Mouse (Mus musculus) gastrocnemius, adult 8-10 months (tissue): ENCODE data around the gene Cdca4. TPM values are rescaled to one million over a fixed set of nuclear protein-coding genes. Genes with fewer than 3 reads are reported as not detected.
"Not testable (repeated sequence)": the region's sequence is repeated elsewhere in the genome, so short reads cannot be mapped to it uniquely, and the experiment has no call there.

ENCODE experiments used
- DNase-seq, 2 experiments: peaks; one replicate each; pipeline ENCODE4 v3.0.0; 2022; ENCODE audit warnings: low spot score in 2 of 2
- total RNA-seq, 4 experiments: library from RNA; stranded (reverse); gene quantifications; 2 replicates each; pipeline ENCODE4 v1.2.4; 2022

Cdca4 gene
- total RNA-seq, 4 experiments from 2014 or later, result 1.9 to 2.8 (median 2.5) TPM

DNA sequence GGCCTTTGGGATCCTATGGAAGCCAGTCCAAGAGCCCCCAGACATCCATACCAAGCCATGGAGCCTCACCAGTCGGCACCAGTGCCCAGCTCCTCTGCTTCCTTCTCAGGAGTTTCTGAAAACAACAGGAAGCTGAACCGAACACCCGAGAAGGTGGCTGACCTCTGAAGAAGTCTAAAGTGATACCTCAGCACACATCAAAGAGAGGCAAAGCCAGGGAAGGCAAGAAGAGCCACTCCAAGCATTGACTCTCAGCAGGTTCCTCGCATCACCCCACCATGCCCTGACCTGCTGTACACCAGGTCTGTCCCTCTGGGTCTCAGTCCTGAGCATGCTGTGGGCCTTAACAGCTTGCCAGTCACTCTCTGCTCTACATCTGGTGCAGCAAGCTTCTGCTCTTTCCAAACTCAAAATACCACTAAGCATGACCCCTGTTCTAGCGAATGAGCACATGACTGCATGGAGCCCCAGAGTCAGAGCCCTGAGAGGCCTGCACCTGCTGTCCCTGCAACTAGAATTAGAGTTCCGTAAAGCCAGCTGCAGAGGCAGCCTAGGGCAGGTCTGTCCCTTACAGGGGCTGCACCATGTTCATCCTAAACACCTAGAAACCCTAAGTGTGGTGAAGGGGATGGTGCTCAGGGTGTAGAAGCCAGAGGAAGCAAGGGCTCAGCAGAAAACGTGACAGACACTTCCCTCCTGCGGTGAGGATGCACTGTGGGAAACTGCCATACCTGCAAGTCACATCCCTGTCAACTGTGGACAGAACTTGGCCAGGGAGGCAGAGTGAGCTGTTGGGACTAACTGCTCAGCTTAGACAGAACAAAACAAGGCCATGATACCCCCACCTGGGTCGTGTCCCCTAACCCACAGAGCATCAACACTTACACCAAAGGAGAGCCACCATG lies 28.1 kb upstream of the Cdca4 start:
- DNase-seq, result no peak

GRCm38 (mm10) chr12:112856338-112856737 lies 27.1 kb upstream of the Cdca4 start:
- no peak for DNase-seq

DNA sequence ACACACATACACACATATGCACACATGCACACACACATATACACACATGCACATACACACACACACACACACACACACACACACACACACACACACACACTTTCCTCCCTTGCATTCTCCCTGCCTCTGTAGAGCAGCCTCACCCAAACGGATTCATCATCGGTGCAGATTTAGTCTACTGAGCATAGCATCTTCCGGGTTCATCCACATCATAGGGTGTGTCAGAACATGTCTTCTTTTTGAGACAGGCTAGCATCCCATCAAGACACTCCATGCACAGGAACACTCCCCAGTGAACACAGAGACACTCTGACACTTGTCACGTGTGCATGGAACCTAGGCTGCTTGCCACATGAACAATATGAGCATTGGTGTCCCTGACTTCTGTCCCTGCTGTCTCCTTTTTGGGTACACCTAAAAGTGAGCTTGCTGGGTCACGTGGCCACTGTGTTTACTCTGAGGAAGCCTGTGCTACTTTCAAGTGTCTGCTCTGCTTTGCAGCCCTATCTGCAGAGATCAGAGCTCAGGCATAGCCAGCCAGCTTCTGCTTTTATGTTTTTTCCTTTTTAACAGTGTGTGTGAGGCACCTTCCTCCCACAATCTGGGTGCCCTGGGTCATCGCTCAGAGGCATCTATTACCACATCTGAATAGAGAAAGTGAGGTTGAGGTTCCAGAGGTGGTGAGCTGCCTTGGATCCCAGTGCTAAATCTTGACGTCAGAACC lies 25.5 kb upstream of the Cdca4 start:
- no peak for DNase-seq

- DNase-seq, result no peak
Observed at GRCm38 (mm10) chr12:112853050-112853729, 24.0 kb upstream of the Cdca4 start.

DNA sequence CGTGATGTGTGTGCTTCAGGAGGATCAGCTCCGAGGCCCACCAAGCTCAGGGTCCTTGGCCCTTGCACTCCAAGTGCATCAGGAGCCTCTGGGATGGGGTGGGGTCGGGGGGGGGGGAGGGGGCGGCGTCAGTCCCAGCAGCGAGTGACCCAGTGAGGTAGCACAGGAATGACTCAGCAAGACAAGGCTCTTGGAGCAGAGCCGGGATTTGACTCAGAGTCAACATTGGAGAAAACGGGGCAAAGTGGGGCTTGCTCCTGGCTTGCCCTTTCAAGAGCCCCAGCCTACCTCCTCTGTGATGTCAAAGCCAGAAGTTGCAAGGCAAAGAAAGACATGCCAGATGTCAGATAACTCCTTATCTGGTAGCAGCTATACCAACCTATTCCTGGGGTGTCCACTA lies 21.9 kb upstream of the Cdca4 start:
- no peak for DNase-seq

DNA sequence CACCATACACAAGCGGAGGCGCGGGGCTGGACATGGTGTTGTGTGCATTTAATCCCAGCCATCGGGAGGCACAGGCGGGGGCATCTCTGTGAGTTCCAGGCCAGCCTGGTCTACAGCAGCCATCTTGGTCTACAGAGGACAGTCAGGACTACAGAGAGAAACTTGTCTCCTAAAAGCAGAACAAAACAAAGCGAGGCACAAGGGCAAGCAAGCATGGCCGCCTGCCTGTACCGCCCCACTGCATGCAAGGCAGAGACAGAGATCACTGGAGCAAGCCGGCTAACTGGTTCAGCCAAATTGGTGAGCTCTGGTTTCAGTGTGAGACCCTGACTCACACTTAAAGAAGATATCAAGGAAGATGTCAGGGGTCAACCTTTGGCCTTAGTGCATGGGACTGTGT lies 21.1 kb upstream of the Cdca4 start:
- no peak for DNase-seq

- DNase-seq, result no peak
Observed at GRCm38 (mm10) chr12:112849235-112850022, 20.2 kb upstream of the Cdca4 start.

DNA sequence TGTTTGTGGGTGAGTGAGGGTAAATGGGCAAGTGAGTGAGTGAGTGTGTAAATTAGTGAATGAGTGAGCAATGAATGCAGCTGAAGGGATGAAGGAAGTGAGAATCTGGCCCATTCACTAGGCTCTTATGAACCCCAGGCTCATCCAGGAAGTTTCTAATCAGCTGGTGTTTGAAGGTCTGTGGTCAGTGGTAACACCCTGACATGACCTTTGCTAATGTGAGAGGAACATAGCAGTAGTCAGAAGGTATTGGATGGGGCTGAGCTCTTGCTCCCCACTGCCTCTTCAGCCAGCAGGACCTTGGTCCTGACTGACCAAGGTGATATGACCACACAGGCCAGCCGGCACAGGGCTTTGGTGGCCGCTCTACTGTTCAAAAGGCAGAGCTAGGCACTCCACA lies 18.7 kb upstream of the Cdca4 start:
- no peak for DNase-seq

DNA sequence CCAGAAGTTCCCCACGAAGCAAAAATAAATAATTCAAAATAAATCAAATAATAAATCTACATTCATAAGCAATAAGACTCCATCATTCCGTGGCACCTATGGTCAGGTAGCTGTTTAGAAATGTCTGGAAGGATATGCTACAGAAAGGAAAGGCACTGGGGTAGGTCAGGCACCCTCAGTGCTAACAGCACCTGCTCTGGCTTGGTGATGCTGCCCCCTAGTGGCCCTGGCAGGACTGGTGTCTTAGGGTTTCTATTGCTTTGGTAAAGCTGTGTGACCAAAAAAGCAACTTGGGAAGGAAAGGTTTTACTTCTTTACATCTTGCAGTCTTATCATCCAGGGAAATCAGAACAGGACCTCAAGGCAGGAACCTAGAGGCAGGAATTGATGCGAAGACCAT lies 14.6 kb upstream of the Cdca4 start:
- peak; percentile 76 to 79 for DNase-seq

- not testable (repeated sequence) for DNase-seq
Observed at GRCm38 (mm10) chr12:112842128-112842527, 12.9 kb upstream of the Cdca4 start.

GRCm38 (mm10) chr12:112841338-112841892 lies 12.2 kb upstream of the Cdca4 start:
- DNase-seq, result not testable (repeated sequence)

DNA sequence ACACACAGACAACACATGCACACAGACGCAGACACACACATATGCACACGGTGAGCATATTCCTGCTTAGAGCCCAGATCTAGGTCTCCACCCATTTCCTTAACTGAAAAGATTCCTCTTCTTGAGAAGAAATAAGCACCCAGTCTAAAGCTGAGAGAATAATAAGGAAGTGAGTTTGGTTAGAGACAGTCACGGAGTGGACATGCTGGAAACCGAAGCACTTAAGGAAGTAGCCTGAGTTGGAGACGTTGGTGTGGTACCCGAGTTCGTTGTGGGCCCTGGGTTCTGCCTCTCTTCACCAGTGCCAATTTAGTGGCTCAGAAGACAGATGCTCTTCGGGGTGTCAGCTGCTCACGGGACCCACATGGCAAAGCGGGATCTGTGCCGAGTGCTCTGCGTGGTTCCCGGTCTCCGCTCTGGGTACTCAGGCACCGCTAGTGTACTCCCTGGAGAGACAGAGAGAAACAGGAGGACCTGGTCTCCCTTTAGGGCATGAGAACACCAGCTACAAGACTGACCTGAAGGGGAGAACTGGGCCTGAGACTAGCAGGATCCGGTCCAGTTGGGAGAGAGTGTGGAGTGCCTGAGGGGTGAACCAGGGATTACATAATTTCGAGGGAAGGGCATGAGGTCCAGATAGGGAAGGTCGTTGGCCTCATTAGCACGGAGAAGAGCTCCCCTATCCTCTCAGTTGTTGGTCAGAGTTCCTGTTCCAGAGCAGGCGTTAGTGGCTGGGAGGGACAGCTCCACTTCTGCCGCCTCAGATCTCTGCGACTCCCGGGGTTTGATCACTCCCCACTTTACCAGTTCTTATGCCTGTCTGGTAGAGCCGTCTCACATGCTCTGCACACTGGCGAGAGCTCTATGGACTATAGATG lies 11.2 kb upstream of the Cdca4 start:
- no peak for DNase-seq

DNA sequence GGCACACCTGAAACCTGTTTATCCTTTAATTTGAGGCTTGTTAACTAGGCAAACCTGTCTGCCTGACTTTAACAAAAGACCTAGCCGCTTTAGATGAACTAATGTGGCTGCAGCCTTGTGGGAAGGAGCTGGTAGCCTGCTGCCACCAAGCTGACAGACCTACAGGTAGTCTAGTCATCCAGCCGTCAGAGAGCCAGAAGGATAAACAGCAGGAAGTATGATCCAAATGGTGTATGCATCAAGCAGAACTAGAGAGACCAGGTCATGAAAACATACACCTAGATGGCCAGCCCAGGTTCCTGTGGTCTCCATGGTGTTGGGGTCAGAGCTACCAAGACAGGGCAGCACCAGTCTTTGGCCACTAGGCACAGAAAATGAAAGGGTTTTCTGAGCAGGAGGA lies 5.8 kb upstream of the Cdca4 start:
- DNase-seq, result no peak

DNA sequence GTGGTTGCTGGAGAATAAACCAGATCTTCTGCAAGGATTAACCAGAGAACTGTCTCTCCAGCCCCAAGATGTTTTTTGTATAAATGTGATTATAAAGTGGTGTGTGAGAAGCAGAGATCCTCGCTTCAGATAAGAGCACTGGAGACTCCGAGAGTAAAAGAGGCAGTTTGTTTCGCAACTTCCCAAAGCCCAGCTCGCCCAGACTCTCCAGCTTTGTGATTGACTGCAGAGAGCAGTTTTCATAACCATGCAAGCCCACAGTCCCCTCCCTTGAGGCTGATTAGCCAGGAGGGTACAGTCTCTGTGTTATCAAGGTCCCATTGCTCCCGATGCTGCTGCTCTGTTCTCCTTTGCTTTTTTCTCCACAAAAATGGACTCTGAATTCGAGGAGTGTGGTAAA lies 4.3 kb upstream of the Cdca4 start:
- DNase-seq, result no peak

DNA sequence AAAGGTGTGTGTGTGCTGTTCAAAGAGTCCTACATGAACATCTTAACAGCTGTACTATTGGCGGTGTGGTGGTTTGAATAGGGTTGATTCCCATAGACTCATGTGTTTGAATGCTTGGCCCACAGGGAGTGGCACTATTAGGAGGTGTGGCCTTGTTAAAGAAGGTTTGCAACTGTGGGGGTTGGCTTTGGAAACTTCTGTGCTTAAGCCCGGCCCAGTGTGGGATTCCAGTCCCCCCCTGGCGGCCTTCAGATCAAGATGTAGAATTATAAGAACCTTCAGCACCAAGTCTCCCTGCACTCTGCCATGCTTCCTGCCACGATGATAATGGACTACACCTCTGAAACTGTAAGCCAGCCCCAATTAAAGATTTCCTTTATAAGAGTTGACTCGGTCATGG lies 3.2 kb upstream of the Cdca4 start:
- no peak for DNase-seq

DNA sequence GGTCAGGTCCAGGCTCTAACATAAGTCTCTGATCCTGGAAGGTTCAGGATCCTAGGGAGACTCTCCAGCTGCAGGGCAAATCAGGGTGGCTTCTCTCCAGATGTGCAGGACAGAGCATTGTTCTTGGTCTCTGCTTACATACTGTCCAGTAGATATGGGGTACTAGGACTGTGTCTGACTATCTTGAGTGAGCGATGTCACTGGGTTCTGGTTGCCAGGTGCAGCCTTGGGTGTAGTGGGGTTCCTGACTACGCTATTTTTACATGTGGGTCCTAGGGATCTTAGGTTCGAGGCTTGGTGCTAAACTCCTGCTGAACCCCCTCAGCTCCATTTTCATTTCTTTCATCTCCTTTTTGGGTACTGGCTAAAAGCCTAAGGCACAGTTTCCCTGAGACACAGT lies 1.3 kb upstream of the Cdca4 start:
- no peak for DNase-seq

DNA sequence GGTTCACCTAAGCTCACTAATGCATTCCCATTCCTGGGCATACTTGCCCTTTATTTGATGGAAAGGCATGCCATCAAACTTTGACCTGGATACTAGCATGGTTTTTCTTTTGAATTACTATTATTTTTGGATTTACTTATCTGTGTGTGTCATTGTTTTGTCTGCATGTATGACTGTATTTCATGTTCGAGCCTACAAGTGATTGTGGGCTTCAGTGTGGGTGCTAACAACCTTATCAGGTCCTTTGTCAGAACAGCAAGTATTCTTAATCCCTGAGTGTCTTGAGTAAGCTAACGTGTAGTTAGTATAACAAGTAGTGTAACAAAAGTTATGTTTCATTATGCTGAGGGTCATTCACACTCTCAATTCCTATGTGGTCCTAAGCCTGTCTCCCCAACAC lies 918 bp upstream of the Cdca4 start:
- DNase-seq, result no peak

GRCm38 (mm10) chr12:112828501-112829243 lies 551 bp downstream of the Cdca4 start:
- DNase-seq, result peak in 1 of 2 experiments; percentile 27

DNA sequence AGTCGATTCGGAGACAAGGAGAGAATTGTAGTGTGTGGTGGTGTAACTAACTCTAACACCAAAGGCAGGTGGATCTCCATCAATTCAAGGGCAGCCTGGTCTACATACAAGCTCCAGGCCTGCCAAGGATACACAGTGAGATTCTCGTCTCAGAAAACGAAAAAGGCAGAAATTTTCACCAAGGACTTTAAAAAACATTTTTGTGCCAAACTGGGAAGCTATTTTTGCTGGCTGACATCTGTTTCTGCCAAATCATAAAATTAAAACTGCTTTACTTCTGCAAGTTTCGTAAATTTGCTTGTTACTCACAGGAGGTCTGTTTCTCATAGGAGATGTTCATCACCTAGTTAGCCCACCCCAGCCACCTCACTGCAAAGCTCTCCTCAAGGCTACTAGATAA lies 3.3 kb downstream of the Cdca4 start:
- no peak for DNase-seq
